Mouse (Mus musculus): ENCODE results near the gene Pla2g5. TPM values are rescaled to one million over a fixed set of nuclear protein-coding genes. Genes with fewer than 3 reads are reported as not detected.
"Not testable (repeated sequence)": the region's sequence is repeated elsewhere in the genome, so short reads cannot be mapped to it uniquely, and the experiment has no call there.

The Pla2g5 gene
- polyA plus RNA-seq, 1 experiment from 2014 or later: 0.37 TPM

DNA sequence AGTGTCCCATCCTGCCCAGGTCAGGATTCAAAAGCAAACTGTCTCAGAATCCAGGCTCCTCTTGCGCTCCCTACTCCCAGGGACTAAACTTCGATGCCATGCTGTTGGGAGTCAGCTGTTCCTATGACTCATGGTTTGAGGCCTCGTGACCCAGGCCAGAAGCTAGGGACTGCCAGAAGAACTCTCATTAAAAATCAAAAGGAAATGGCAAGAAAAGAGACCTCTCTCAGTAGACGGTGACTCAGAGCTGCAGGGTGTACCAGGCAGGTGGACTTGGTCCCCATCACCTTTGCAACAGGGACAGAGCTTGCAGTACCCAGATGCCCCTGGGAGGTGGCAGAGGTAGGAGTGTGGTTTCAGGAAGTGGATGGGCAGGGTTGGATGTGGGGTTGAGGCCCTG lies 14.4 kb upstream of the Pla2g5 start, which contains the start of gene Pla2g2e:
Gene Pla2g2e, plus strand, starts transcription at position 212 of the 400 bp plus-strand sequence.
- WGBS: 85% methylated on average over 4 of the region's 4 CpGs

DNA sequence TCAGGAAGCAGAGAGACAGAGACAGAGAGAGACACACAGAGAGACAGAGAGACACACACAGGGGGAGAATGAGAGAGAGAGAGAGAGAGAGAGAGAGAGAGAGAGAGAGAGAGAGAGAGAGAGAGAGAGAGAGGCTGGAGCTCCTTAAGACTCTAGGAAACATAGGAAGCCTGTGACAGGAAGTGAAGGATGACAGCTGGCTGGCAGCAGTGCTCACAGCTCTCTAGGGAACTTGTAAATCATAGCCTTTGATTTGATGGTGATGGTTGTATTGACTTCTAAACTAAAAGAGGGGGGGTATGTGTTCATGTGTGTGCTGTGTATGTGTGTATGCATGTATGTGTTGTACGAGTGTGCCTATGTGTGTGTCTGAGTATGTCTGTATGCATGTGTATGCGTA lies 12.7 kb upstream of the Pla2g5 start:
- Histone ChIP-seq H3K4me3 (no peak overlapping the region), H3K36me3 (no peaks in the 10 kb centered on the region), H3K27ac (replicated peaks) (no peak overlapping the region), H3K27me3 (ENCODE audit: low read depth, poor library complexity, severe bottlenecking) (peaks cover 16% of the 10 kb centered on the region; the same call in 1 of the 2 replicates), H3K4me1 (peaks cover 12% of the 10 kb centered on the region; the same call in 1 of the 2 replicates), H3K9me3 (replicated peaks) (no peaks in the 10 kb centered on the region; the same call in 1 of the 2 replicates)
- no peak for DNase-seq (ENCODE audit: low spot score)
- 94% methylated on average over 2 of the region's 2 CpGs for WGBS

More for the DNA sequence above, 14.4 kb upstream of the Pla2g5 start, which contains the start of gene Pla2g2e:
- H3K36me3 ChIP-seq: no peaks in the 10 kb centered on the region
- H3K9me3 ChIP-seq (replicated peaks): no peaks in the 10 kb centered on the region; the same call in 1 of the 2 replicates
- H3K4me1 ChIP-seq: peaks cover 20% of the 10 kb centered on the region
- no peak within 1 kb of the TSS for H3K4me3 ChIP-seq
- H3K27me3 ChIP-seq (ENCODE audit: low read depth, poor library complexity, severe bottlenecking): peaks cover 33% of the 10 kb centered on the region
- 0 out of 2 replicates have a peak within 1 kb of the TSS, but pooled peaks have one; percentile 15 for H3K27ac ChIP-seq (replicated peaks)
- no peak for DNase-seq (ENCODE audit: low spot score)

GRCm38 (mm10) chr4:138875275-138875674 lies 12.0 kb upstream of the Pla2g5 start:
- H3K27me3 ChIP-seq (ENCODE audit: low read depth, poor library complexity, severe bottlenecking); H3K9me3 ChIP-seq (replicated peaks); H3K36me3 ChIP-seq; H3K4me3 ChIP-seq; H3K27ac ChIP-seq (replicated peaks); DNase-seq (ENCODE audit: low spot score): not testable (repeated sequence)
- WGBS: 86% methylated on average over 2 of the region's 2 CpGs
- peaks cover 12% of the 10 kb centered on the region; the same call in 1 of the 2 replicates for H3K4me1 ChIP-seq

DNA sequence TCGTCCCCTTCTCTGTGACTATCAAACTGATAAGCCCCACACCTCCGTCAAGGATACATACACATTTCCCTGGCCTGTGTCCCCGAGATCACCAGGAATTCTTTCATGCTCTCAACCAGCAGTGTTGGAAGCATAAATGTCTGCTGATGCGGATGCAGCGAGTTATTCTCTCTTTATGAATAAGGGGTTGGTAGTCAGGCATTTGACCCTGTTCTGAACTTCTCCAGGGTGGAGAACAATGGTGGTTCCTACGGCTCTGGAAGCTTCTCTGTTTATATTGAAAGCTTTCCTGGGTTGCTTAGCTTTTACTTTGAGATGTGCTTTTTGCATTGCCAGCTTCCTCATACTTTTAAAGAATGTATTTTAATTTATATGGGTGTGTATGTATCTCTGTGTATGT lies 10.6 kb upstream of the Pla2g5 start, which contains the start of gene Gm13030:
Gene Gm13030, minus strand, starts transcription at position 101 of the 400 bp plus-strand sequence.
- Histone ChIP-seq H3K27me3 (ENCODE audit: low read depth, poor library complexity, severe bottlenecking) (no peaks in the 10 kb centered on the region), H3K4me1 (peaks cover 6% of the 10 kb centered on the region; the same call in 1 of the 2 replicates), H3K9me3 (replicated peaks) (no peaks in the 10 kb centered on the region; the same call in 1 of the 2 replicates), H3K27ac (replicated peaks) (no peak within 1 kb of the TSS), H3K4me3 (no peak within 1 kb of the TSS), H3K36me3 (no peaks in the 10 kb centered on the region)
- no peak for DNase-seq (ENCODE audit: low spot score)
- 87% methylated on average over 6 of the region's 6 CpGs for WGBS

GRCm38 (mm10) chr4:138868666-138869065 lies 5.4 kb upstream of the Pla2g5 start:
- 58% methylated on average over 8 of the region's 8 CpGs for WGBS
- DNase-seq (ENCODE audit: low spot score): no peak
- no peaks in the 10 kb centered on the region for H3K27me3 ChIP-seq (ENCODE audit: low read depth, poor library complexity, severe bottlenecking)

GRCm38 (mm10) chr4:138866413-138866812 lies 3.1 kb upstream of the Pla2g5 start:
- no peak overlapping the region for H3K4me3 ChIP-seq
- 14% methylated on average over 7 of the region's 7 CpGs for WGBS
- H3K4me1 ChIP-seq: peaks cover 11% of the 10 kb centered on the region; the same call in 1 of the 2 replicates
- no peaks in the 10 kb centered on the region for H3K36me3 ChIP-seq
- no peak overlapping the region for H3K27ac ChIP-seq (replicated peaks)
- no peaks in the 10 kb centered on the region for H3K27me3 ChIP-seq (ENCODE audit: low read depth, poor library complexity, severe bottlenecking)
- H3K9me3 ChIP-seq (replicated peaks): no peaks in the 10 kb centered on the region
- peak; percentile 71 for DNase-seq (ENCODE audit: low spot score)

More at GRCm38 (mm10) chr4:138868666-138869065, 5.4 kb upstream of the Pla2g5 start:
- Histone ChIP-seq H3K9me3 (replicated peaks) (no peaks in the 10 kb centered on the region; the same call in 1 of the 2 replicates), H3K4me1 (peaks cover 11% of the 10 kb centered on the region; the same call in 1 of the 2 replicates), H3K27ac (replicated peaks) (no peak overlapping the region), H3K4me3 (no peak overlapping the region), H3K36me3 (no peaks in the 10 kb centered on the region)

DNA sequence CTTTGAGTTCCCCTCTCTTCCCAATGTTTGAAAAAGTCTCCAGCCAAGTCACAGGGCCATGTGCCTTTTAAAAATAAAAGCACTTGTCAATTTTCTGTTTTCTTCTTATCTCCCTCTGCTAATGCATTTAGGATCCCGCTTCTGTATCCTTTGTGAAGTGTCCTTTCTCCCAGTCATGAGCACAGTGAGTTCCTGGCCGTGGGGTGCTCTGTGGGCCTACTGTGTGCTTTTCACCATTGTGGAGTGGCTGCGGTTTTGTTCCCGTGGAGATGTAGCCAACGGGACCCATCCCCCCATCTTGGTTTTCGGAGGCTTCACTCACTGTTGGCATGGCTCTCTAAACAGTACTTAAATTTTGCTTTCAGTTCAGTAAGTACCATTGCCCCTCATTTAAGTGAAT lies 2.7 kb upstream of the Pla2g5 start:
- no peak overlapping the region for H3K27ac ChIP-seq (replicated peaks)
- DNase-seq (ENCODE audit: low spot score): no peak
- H3K4me1 ChIP-seq: peaks cover 11% of the 10 kb centered on the region; the same call in 1 of the 2 replicates
- 73% methylated on average over 6 of the region's 6 CpGs for WGBS
- no peak overlapping the region for H3K4me3 ChIP-seq
- no peaks in the 10 kb centered on the region for H3K9me3 ChIP-seq (replicated peaks)
- H3K27me3 ChIP-seq (ENCODE audit: low read depth, poor library complexity, severe bottlenecking): no peaks in the 10 kb centered on the region
- no peaks in the 10 kb centered on the region for H3K36me3 ChIP-seq

GRCm38 (mm10) chr4:138865092-138865491 lies 1.8 kb upstream of the Pla2g5 start:
- Histone ChIP-seq H3K36me3 (no peaks in the 10 kb centered on the region), H3K4me1 (peaks cover 11% of the 10 kb centered on the region; the same call in 1 of the 2 replicates), H3K27ac (replicated peaks) (no peak overlapping the region), H3K9me3 (replicated peaks) (no peaks in the 10 kb centered on the region), H3K4me3 (no peak overlapping the region), H3K27me3 (ENCODE audit: low read depth, poor library complexity, severe bottlenecking) (no peaks in the 10 kb centered on the region)
- 68% methylated on average over 5 of the region's 5 CpGs for WGBS
- DNase-seq (ENCODE audit: low spot score): no peak

- H3K36me3 ChIP-seq: no peaks in the 10 kb centered on the region
- H3K4me1 ChIP-seq: peaks cover 11% of the 10 kb centered on the region
- peak; percentile 87 for DNase-seq (ENCODE audit: low spot score)
- no peaks in the 10 kb centered on the region for H3K9me3 ChIP-seq (replicated peaks)
- 8% methylated on average over 13 of the region's 13 CpGs for WGBS
- H3K4me3 ChIP-seq: peak overlapping the region; percentile 52
- peak overlapping the region; percentile 70 for H3K27ac ChIP-seq (replicated peaks)
- no peaks in the 10 kb centered on the region for H3K27me3 ChIP-seq (ENCODE audit: low read depth, poor library complexity, severe bottlenecking)
Measured at GRCm38 (mm10) chr4:138859728-138860127, 3.6 kb downstream of the Pla2g5 start.

DNA sequence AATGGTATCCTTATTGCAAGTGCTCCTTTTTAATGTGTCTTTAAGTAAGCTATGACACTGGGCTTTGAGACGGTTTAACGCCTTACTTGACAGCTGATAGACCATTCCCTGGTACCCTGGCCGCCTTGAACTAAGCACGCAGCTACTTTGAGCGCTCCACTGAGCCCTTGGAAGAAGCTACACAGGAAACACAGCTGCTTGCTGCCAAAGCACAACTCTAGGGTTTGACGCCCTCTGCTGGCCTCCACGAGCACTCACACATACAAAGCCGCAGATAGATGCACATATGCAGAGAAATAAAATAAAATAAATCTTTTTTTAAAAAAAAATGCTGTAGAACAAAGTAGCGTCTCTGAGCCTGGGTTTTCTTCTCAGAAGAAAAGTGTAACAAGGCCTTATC lies 4.0 kb downstream of the Pla2g5 start:
- DNase-seq (ENCODE audit: low spot score): peak; percentile 58
- H3K9me3 ChIP-seq (replicated peaks): no peaks in the 10 kb centered on the region
- peak overlapping the region; percentile 52 for H3K4me3 ChIP-seq
- H3K4me1 ChIP-seq: peaks cover 11% of the 10 kb centered on the region
- peak overlapping the region; percentile 70 for H3K27ac ChIP-seq (replicated peaks)
- H3K36me3 ChIP-seq: no peaks in the 10 kb centered on the region
- 16% methylated on average over 9 of the region's 9 CpGs for WGBS
- H3K27me3 ChIP-seq (ENCODE audit: low read depth, poor library complexity, severe bottlenecking): no peaks in the 10 kb centered on the region

GRCm38 (mm10) chr4:138858446-138858845 lies 4.8 kb downstream of the Pla2g5 start:
- no peak for DNase-seq (ENCODE audit: low spot score)
- H3K4me1 ChIP-seq: peaks cover 11% of the 10 kb centered on the region
- H3K27me3 ChIP-seq (ENCODE audit: low read depth, poor library complexity, severe bottlenecking): no peaks in the 10 kb centered on the region
- no peak overlapping the region for H3K4me3 ChIP-seq
- H3K9me3 ChIP-seq (replicated peaks): no peaks in the 10 kb centered on the region
- no peak overlapping the region for H3K27ac ChIP-seq (replicated peaks)
- H3K36me3 ChIP-seq: no peaks in the 10 kb centered on the region
- 91% methylated on average over 15 of the region's 15 CpGs for WGBS

DNA sequence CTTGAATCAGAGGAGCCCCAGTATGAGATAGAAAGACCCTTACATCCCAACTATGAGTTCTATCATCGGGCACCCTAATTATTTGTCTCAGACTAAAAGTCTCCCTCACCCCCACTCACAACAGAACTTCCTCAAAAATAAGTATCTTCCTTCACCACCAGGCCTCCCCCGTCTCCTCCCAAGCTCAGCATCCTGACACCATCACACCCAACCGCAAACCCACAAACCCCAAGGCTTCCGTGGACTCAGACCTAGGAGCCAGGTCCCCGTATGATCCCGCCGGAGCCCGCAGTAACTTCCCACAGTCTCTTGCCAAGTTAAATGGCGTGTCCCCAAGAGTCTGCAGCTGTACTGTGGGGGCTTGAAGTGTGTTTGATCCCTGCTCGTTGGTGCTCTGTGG lies 5.7 kb downstream of the Pla2g5 start:
- Histone ChIP-seq H3K9me3 (replicated peaks) (no peaks in the 10 kb centered on the region), H3K36me3 (no peaks in the 10 kb centered on the region), H3K4me1 (peaks cover 11% of the 10 kb centered on the region), H3K27me3 (ENCODE audit: low read depth, poor library complexity, severe bottlenecking) (no peaks in the 10 kb centered on the region), H3K4me3 (no peak overlapping the region), H3K27ac (replicated peaks) (no peak overlapping the region)
- 90% methylated on average over 10 of the region's 10 CpGs for WGBS
- DNase-seq (ENCODE audit: low spot score): no peak

DNA sequence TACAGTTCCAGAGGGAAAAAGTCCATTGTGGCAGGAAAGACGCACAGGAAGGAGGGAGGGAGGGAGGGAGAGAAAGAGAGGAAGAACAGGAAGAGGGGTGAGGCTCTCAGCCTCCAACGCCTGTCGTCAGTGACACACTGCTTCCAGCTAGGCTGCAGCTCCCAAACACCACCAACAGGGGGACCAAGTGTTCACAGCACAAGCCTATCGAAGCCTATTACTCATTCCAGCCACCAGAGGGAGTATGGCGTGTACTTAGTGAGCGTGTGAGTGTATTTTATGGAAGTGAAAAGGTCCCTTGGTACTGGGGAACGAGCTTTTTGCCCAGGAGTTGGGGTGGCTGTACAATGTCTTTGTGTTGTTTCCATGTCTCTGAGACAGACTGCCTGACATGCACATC lies 6.8 kb downstream of the Pla2g5 start:
- peaks cover 11% of the 10 kb centered on the region for H3K4me1 ChIP-seq
- H3K9me3 ChIP-seq (replicated peaks): no peaks in the 10 kb centered on the region
- H3K4me3 ChIP-seq: no peak overlapping the region
- H3K27ac ChIP-seq (replicated peaks): no peak overlapping the region
- peak; percentile 67 for DNase-seq (ENCODE audit: low spot score)
- H3K36me3 ChIP-seq: no peaks in the 10 kb centered on the region
- 30% methylated on average over 7 of the region's 7 CpGs for WGBS
- no peaks in the 10 kb centered on the region for H3K27me3 ChIP-seq (ENCODE audit: low read depth, poor library complexity, severe bottlenecking)

Measured in midbrain, embryonic 10.5 days (tissue).